Mouse (Mus musculus): ENCODE measurements around the gene Heyl. TPM values are rescaled to one million over a fixed set of nuclear protein-coding genes. Genes with fewer than 3 reads are reported as not detected.

Heyl gene
- polyA plus RNA-seq, 1 experiment from 2014 or later: 3.5 TPM

- ATAC-seq (ENCODE audit: low read depth): peak; percentile 47
- WGBS: 3% methylated on average over 54 of the region's 58 CpGs
Measured at GRCm38 (mm10) chr4:123239361-123240203, 6.2 kb downstream of the Heyl start.

GRCm38 (mm10) chr4:123246221-123246620 is 12.9 kb downstream of the Heyl start:
- Histone ChIP-seq H3K4me2 (ENCODE audit: low read depth, low read length) (no peak overlapping the region), H3K4me1 (ENCODE audit: control insufficient read depth, insufficient read depth, low read length) (no peaks in the 10 kb centered on the region), H3K27ac (ENCODE audit: low read depth, low read length) (no peak overlapping the region), H3K9me3 (ENCODE audit: control insufficient read depth, low read length) (no peaks in the 10 kb centered on the region), H3K4me3 (ENCODE audit: low read depth, low read length) (no peak overlapping the region), H3K36me3 (ENCODE audit: control insufficient read depth, insufficient read depth, low read length) (no peaks in the 10 kb centered on the region), H3K9ac (replicated peaks; ENCODE audit: low read depth, low read length) (no peak overlapping the region), H3K27me3 (ENCODE audit: control insufficient read depth, insufficient read depth, low read length) (no peaks in the 10 kb centered on the region)
- no peak for ATAC-seq (ENCODE audit: low read depth)
- WGBS: 87% methylated on average over 7 of the region's 7 CpGs

More at GRCm38 (mm10) chr4:123239361-123240203, 6.2 kb downstream of the Heyl start:
- Histone ChIP-seq H3K4me2 (ENCODE audit: low read depth, low read length) (peak overlapping the region; percentile 55), H3K4me1 (ENCODE audit: control insufficient read depth, insufficient read depth, low read length) (0 out of 2 replicates have a peak, but pooled peaks cover 6% of the 10 kb centered on the region), H3K9ac (replicated peaks; ENCODE audit: low read depth, low read length) (peak overlapping the region; percentile 43; the same call in 1 of the 2 replicates), H3K27me3 (ENCODE audit: control insufficient read depth, insufficient read depth, low read length) (0 out of 2 replicates have a peak, but pooled peaks cover 5% of the 10 kb centered on the region), H3K4me3 (ENCODE audit: low read depth, low read length) (peak overlapping the region; percentile 22), H3K27ac (ENCODE audit: low read depth, low read length) (no peak overlapping the region), H3K9me3 (ENCODE audit: control insufficient read depth, low read length) (no peaks in the 10 kb centered on the region), H3K36me3 (ENCODE audit: control insufficient read depth, insufficient read depth, low read length) (no peaks in the 10 kb centered on the region)

- no peak for ATAC-seq (ENCODE audit: low read depth)
- Histone ChIP-seq H3K27ac (ENCODE audit: low read depth, low read length) (no peak overlapping the region), H3K4me2 (ENCODE audit: low read depth, low read length) (no peak overlapping the region), H3K9me3 (ENCODE audit: control insufficient read depth, low read length) (no peaks in the 10 kb centered on the region), H3K4me1 (ENCODE audit: control insufficient read depth, insufficient read depth, low read length) (no peaks in the 10 kb centered on the region), H3K9ac (replicated peaks; ENCODE audit: low read depth, low read length) (no peak overlapping the region), H3K36me3 (ENCODE audit: control insufficient read depth, insufficient read depth, low read length) (no peaks in the 10 kb centered on the region), H3K4me3 (ENCODE audit: low read depth, low read length) (no peak overlapping the region), H3K27me3 (ENCODE audit: control insufficient read depth, insufficient read depth, low read length) (no peaks in the 10 kb centered on the region)
- whole genome bisulfite sequencing: 97% methylated on average over 5 of the region's 5 CpGs
Measured at GRCm38 (mm10) chr4:123246651-123247050, 13.3 kb downstream of the Heyl start.

- ATAC-seq (ENCODE audit: low read depth): no peak
- H3K27ac ChIP-seq (ENCODE audit: low read depth, low read length): no peak overlapping the region
- no peaks in the 10 kb centered on the region for H3K9me3 ChIP-seq (ENCODE audit: control insufficient read depth, low read length)
- H3K9ac ChIP-seq (replicated peaks; ENCODE audit: low read depth, low read length): no peak overlapping the region
- WGBS: 71% methylated on average over 7 of the region's 7 CpGs
- H3K4me1 ChIP-seq (ENCODE audit: control insufficient read depth, insufficient read depth, low read length): no peaks in the 10 kb centered on the region
- no peak overlapping the region for H3K4me3 ChIP-seq (ENCODE audit: low read depth, low read length)
- H3K4me2 ChIP-seq (ENCODE audit: low read depth, low read length): no peak overlapping the region
- no peaks in the 10 kb centered on the region for H3K27me3 ChIP-seq (ENCODE audit: control insufficient read depth, insufficient read depth, low read length)
- H3K36me3 ChIP-seq (ENCODE audit: control insufficient read depth, insufficient read depth, low read length): no peaks in the 10 kb centered on the region
Measured at GRCm38 (mm10) chr4:123247147-123247880, 14.0 kb downstream of the Heyl start.

- 79% methylated on average over 7 of the region's 7 CpGs for WGBS
- no peak overlapping the region for H3K4me2 ChIP-seq (ENCODE audit: low read depth, low read length)
- no peaks in the 10 kb centered on the region for H3K4me1 ChIP-seq (ENCODE audit: control insufficient read depth, insufficient read depth, low read length)
- no peaks in the 10 kb centered on the region for H3K27me3 ChIP-seq (ENCODE audit: control insufficient read depth, insufficient read depth, low read length)
- no peak overlapping the region for H3K27ac ChIP-seq (ENCODE audit: low read depth, low read length)
- no peaks in the 10 kb centered on the region for H3K36me3 ChIP-seq (ENCODE audit: control insufficient read depth, insufficient read depth, low read length)
- no peaks in the 10 kb centered on the region for H3K9me3 ChIP-seq (ENCODE audit: control insufficient read depth, low read length)
- H3K9ac ChIP-seq (replicated peaks; ENCODE audit: low read depth, low read length): no peak overlapping the region
- ATAC-seq (ENCODE audit: low read depth): no peak
- no peak overlapping the region for H3K4me3 ChIP-seq (ENCODE audit: low read depth, low read length)
Measured at GRCm38 (mm10) chr4:123248971-123249567, 15.7 kb downstream of the Heyl start.

GRCm38 (mm10) chr4:123252214-123252613 is 18.9 kb downstream of the Heyl start:
- Histone ChIP-seq H3K4me2 (ENCODE audit: low read depth, low read length) (no peak overlapping the region), H3K4me1 (ENCODE audit: control insufficient read depth, insufficient read depth, low read length) (no peaks in the 10 kb centered on the region), H3K9ac (replicated peaks; ENCODE audit: low read depth, low read length) (no peak overlapping the region), H3K36me3 (ENCODE audit: control insufficient read depth, insufficient read depth, low read length) (no peaks in the 10 kb centered on the region), H3K27me3 (ENCODE audit: control insufficient read depth, insufficient read depth, low read length) (no peaks in the 10 kb centered on the region), H3K9me3 (ENCODE audit: control insufficient read depth, low read length) (no peaks in the 10 kb centered on the region), H3K27ac (ENCODE audit: low read depth, low read length) (no peak overlapping the region), H3K4me3 (ENCODE audit: low read depth, low read length) (no peak overlapping the region)
- WGBS: 60% methylated on average over 5 of the region's 5 CpGs
- no peak for ATAC-seq (ENCODE audit: low read depth)

GRCm38 (mm10) chr4:123254617-123255016 is 21.3 kb downstream of the Heyl start:
- no peak overlapping the region for H3K9ac ChIP-seq (replicated peaks; ENCODE audit: low read depth, low read length)
- 19% methylated on average over 5 of the region's 5 CpGs for WGBS
- ATAC-seq (ENCODE audit: low read depth): peak; percentile 72; the same call in 1 of the 2 replicates
- no peaks in the 10 kb centered on the region for H3K36me3 ChIP-seq (ENCODE audit: control insufficient read depth, insufficient read depth, low read length)
- no peak overlapping the region for H3K4me3 ChIP-seq (ENCODE audit: low read depth, low read length)
- no peak overlapping the region for H3K27ac ChIP-seq (ENCODE audit: low read depth, low read length)
- H3K4me1 ChIP-seq (ENCODE audit: control insufficient read depth, insufficient read depth, low read length): no peaks in the 10 kb centered on the region
- H3K27me3 ChIP-seq (ENCODE audit: control insufficient read depth, insufficient read depth, low read length): no peaks in the 10 kb centered on the region
- H3K4me2 ChIP-seq (ENCODE audit: low read depth, low read length): no peak overlapping the region
- H3K9me3 ChIP-seq (ENCODE audit: control insufficient read depth, low read length): no peaks in the 10 kb centered on the region

- no peaks in the 10 kb centered on the region for H3K4me1 ChIP-seq (ENCODE audit: control insufficient read depth, insufficient read depth, low read length)
- no peak overlapping the region for H3K27ac ChIP-seq (ENCODE audit: low read depth, low read length)
- H3K4me3 ChIP-seq (ENCODE audit: low read depth, low read length): no peak overlapping the region
- H3K36me3 ChIP-seq (ENCODE audit: control insufficient read depth, insufficient read depth, low read length): no peaks in the 10 kb centered on the region
- H3K9ac ChIP-seq (replicated peaks; ENCODE audit: low read depth, low read length): 0 out of 2 replicates have a peak overlapping the region, but pooled peaks have one; percentile 11
- no peak overlapping the region for H3K4me2 ChIP-seq (ENCODE audit: low read depth, low read length)
- no peaks in the 10 kb centered on the region for H3K27me3 ChIP-seq (ENCODE audit: control insufficient read depth, insufficient read depth, low read length)
- H3K9me3 ChIP-seq (ENCODE audit: control insufficient read depth, low read length): no peaks in the 10 kb centered on the region
- 31% methylated on average over 8 of the region's 8 CpGs for WGBS
- no peak; the same call in 1 of the 2 replicates for ATAC-seq (ENCODE audit: low read depth)
Measured at GRCm38 (mm10) chr4:123260071-123260746, 26.9 kb downstream of the Heyl start.

Data from neural tube, embryonic 14.5 days (tissue).